Mouse (Mus musculus): ENCODE measurements around the gene Ccno. TPM values are rescaled to one million over a fixed set of nuclear protein-coding genes. Genes with fewer than 3 reads are reported as not detected.

The Ccno gene
- polyA plus RNA-seq, 1 experiment from 2014 or later: 0.15 TPM

- H3K27me3 ChIP-seq: peaks cover 81% of the 10 kb centered on the region
- no peaks in the 10 kb centered on the region for H3K36me3 ChIP-seq (replicated peaks)
- ATAC-seq (ENCODE audit: insufficient read depth): peak; percentile 73
- H3K9me3 ChIP-seq (replicated peaks): no peaks in the 10 kb centered on the region
- H3K27ac ChIP-seq (replicated peaks): no peak within 1 kb of the TSS
- peak within 1 kb of the TSS; percentile 56 for H3K4me3 ChIP-seq (replicated peaks)
- under 1% methylated on average over 46 of the region's 46 CpGs for WGBS (ENCODE audit: insufficient replicate concordance)
- H3K4me2 ChIP-seq: peak within 1 kb of the TSS; percentile 86
- H3K9ac ChIP-seq: peak within 1 kb of the TSS; percentile 21
- peaks cover 23% of the 10 kb centered on the region for H3K4me1 ChIP-seq (replicated peaks)
Observed at GRCm38 (mm10) chr13:113034950-113035421, 47.4 kb downstream of the Ccno start, which contains the start of gene Cdc20b. Gene Cdc20b, plus strand, starts transcription at chr13:113035111.

- H3K9ac ChIP-seq: no peak overlapping the region
- H3K4me2 ChIP-seq: peak overlapping the region; percentile 86
- H3K27ac ChIP-seq (replicated peaks): no peak overlapping the region
- H3K4me3 ChIP-seq (replicated peaks): peak overlapping the region; percentile 56
- H3K36me3 ChIP-seq (replicated peaks): no peaks in the 10 kb centered on the region
- H3K9me3 ChIP-seq (replicated peaks): no peaks in the 10 kb centered on the region
- peaks cover 23% of the 10 kb centered on the region for H3K4me1 ChIP-seq (replicated peaks)
- WGBS (ENCODE audit: insufficient replicate concordance): under 1% methylated on average over 4 of the region's 4 CpGs
- peaks cover 72% of the 10 kb centered on the region for H3K27me3 ChIP-seq
- peak; percentile 69 for ATAC-seq (ENCODE audit: insufficient read depth)
Observed at GRCm38 (mm10) chr13:113035852-113036251, 48.2 kb downstream of the Ccno start.

MicroRNAs encoded within 50 kb of the gene (microRNA counts, 519-probe panel; counts per million panel counts)
- 2,549 counts per million, percentile 47 among the panel's probes with 10 or more counts for microRNA mmu-miR-449a
- microRNA mmu-miR-449b: not detected
- not detected for microRNA mmu-miR-449c

Small RNAs within 50 kb of the gene (microRNA-seq; reads per million reads assigned to microRNA genes)
- gene Mir449a (197 reads per million, percentile 60 among the genes with 10 or more reads in this experiment), gene Mir449b (not detected), gene Mir449c (not detected)

Other genes starting within 250 kb of the Ccno start
- 42.1 and 45.6 TPM in 2 replicates for gene Plpp1, start 187.0 kb upstream of the Ccno start, polyA plus RNA-seq (2015; fragmentation: Nextera tagmentation; extraction: Ambion mirVana)
- 30.5 and 31.4 TPM in 2 replicates for gene Mtrex, start 60.4 kb upstream of the Ccno start, polyA plus RNA-seq (2015; fragmentation: Nextera tagmentation; extraction: Ambion mirVana)
- gene Dhx29, start 60.3 kb upstream of the Ccno start, polyA plus RNA-seq (2015; fragmentation: Nextera tagmentation; extraction: Ambion mirVana): 6.1 and 6.3 TPM in 2 replicates
- gene Mcidas, start 6.0 kb downstream of the Ccno start, polyA plus RNA-seq (2015; fragmentation: Nextera tagmentation; extraction: Ambion mirVana): not detected in 2 replicates
- gene Cdc20b, start 47.3 kb downstream of the Ccno start, polyA plus RNA-seq (2015; fragmentation: Nextera tagmentation; extraction: Ambion mirVana): not detected in 2 replicates
- 5.7 and 6.7 TPM in 2 replicates for gene Gpx8, start 58.6 kb downstream of the Ccno start, polyA plus RNA-seq (2015; fragmentation: Nextera tagmentation; extraction: Ambion mirVana)
- gene Gzma, start 113.2 kb downstream of the Ccno start, polyA plus RNA-seq (2015; fragmentation: Nextera tagmentation; extraction: Ambion mirVana): 2.2 and 2.3 TPM in 2 replicates
- 0.58 and 0.61 TPM in 2 replicates for gene Esm1, start 221.9 kb downstream of the Ccno start, polyA plus RNA-seq (2015; fragmentation: Nextera tagmentation; extraction: Ambion mirVana)
- not detected in 2 replicates for gene Gzmk, start 238.1 kb downstream of the Ccno start, polyA plus RNA-seq (2015; fragmentation: Nextera tagmentation; extraction: Ambion mirVana)